Mouse (Mus musculus) brain, adult 2 months (tissue): Measurements from ENCODE around the gene Fgfr2.

Source experiments
- DNase-seq: peaks from one replicate; pipeline ENCODE4 v3.0.0; 2011; ENCODE audit warnings: low read depth, low spot score

The Fgfr2 gene

DNA sequence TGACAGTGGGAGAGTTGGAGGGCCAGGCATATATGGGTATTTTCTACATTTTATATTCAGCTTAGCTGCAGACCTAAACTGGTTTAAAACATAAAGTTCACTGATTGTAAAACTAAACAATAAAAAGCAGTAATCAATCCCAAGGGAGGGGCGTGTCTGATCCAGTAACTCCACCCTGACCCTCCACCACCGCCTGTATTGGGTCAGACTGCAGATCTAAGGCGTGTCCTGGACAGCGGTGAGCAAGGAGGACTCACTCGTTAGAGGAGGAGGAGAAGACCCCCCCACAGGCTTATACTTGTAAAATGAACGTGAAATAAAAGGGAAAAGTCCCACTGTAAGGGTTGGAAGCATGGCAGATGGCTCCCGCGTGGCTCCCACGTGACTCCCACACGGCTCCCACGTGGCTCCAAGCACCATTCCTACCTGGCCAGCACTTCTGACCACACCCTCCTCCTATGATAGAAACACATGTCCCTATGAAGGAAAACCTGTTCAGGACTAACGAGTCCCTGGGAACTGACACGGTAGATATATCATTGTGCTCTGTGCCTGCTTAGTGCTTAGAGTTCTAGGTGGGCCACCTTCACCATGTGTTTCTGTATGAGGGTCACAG is 2131.9 kb downstream of the Fgfr2 start:
- DNase-seq: no peak

DNA sequence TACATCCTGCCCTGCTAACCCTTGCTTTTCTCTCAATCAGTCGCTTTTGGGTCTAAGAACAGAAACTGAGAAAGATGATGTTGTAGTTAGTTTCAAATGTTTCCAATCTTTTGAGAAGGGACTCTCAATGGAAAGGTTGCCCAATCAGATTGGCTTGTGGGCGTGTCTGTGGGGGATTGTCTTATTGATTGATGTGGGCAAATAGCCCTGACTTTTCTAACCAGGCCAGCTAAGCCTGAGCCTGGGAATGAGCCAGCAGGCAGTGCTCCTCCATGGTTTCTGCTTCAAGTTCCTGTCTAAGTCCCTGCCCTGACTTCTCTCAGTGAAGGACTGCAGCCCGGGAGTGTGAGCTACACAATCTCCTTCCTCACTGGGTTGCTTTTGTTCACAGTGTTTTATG is 2133.8 kb downstream of the Fgfr2 start:
- DNase-seq: no peak

DNA sequence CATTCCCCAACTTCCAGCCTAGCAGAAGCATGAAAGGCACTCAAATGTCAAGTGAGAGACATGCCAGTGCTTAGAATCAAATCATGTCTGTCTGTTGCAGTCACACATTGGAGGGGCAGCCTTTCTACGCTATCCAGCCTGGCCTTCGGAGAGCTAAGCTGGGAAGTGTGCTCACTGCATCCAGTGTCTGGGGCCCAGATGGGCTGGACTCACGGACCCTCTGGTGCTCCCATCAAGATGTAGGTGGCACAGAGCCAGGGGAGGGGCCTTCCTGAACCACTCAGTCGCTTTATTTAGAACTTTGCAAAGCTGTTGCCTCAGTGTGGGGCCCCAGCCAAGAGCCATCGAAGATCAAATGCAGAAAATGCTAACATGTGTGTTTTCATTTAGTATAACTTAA is 2135.0 kb downstream of the Fgfr2 start:
- DNase-seq: no peak

DNA sequence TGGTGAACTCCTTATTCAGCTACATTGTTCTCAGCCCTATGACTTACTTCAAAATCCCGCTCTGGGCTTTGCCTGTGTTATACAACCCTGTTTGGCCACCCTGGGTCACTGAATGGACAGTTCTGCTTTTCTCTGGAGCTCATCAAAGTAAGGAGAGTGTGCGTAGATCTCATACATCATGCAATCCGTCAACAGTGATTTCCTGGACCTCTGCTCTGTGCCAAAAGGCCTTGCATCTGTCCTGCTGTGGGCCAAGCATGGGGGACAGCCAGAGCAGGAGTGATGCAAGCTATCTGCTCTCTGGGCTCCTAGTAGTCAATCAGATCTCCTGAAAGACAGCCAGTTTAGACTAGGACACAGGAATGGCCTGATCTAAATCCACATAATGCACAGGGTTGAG is 2137.4 kb downstream of the Fgfr2 start:
- DNase-seq: no peak

DNA sequence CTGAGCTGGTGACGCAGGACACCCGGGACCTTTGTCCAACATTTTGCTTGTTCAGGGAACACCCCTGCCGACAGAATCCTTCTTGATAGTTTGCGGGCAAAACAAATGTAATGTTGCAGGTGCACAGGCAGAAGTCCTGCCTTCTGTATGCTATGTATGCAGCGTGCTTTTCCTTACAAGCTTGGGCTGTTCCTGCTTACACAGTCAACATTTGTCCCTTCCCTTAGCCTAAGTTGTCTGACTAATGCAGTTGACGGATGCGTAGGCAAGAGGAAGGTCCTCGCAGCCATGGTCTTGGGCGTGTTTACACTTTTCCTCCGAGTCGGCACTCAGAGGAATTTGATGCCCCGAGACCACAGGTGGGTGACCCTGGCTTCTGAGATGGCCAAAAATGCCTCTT is 2138.0 kb downstream of the Fgfr2 start:
- no peak for DNase-seq

DNA sequence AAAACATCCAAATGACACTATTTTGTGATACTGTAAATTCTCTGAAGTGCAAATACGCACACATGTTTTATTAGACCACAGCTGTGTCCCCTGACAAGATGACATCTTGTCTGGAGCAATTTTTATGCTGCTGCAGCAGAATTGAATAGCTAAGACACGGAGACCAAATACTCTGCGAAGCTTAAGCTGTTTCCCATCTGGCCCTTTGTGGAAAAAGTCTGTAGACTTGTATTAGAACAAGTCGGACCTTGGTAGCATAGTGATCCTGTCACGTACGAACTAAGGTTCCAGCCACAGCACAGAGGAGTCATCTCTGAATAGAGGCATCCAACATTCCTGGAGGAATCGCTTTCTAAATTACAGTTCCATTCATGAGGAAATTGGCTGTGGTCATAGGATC is 2138.9 kb downstream of the Fgfr2 start:
- no peak for DNase-seq

DNA sequence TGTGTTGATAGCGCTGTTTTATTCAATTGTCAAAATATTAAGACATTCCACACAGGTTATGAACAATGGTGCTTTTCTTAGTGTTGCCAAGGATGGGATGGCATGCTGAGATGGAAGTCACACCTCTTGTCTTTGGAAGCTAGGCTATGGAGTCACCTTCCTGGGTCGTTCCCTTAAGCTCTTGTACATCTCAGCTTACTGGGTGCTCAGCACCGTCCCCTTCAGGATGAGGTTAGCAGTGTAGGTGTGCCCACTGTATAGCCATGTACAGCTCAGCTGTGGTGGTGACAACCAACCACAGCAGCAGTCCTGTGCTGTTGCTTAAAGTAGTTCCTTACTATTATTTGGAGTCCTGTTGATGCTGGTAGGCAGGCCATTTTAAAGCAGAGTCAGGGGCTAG is 2140.3 kb downstream of the Fgfr2 start:
- DNase-seq: peak; percentile 23

DNA sequence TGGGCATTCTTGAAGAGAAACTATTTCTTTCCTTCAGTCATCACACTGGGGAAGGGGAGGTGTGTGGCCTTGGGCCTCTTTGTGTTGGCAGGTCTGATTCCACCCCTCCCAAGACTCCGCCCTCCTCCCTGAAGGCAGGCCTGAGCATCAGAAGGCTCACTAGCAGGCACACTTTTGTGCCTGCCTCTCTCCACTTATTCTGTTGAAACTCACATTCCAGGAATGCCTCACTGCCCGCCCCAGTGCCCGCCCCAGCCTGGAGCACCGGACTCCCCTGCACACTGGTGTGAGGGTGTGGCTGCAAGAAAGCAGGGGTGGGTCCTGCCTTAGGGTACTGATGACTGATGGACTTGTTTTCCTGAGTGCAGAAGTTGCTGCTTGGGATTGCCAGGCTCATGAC is 2140.8 kb downstream of the Fgfr2 start:
- DNase-seq: no peak

DNA sequence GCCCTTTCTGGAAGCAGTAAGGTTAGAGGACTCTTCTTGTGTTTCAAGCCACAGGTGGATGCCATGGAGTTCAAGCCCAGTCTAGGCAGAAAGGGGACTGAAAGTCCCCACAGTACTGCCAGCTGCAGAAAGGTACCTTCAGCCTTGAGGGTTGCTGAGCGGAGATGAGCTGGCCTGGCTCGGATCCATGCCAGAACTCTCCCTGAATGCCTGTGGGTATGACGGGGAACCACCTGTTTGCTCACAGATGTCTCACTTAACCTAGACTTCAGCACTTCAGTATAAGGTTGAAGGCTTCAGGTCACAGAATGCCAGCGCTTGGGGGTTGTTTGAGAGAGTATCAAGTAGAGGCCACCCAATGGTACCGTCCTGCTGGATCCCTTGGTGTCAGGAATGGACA is 2143.0 kb downstream of the Fgfr2 start:
- DNase-seq: no peak

DNA sequence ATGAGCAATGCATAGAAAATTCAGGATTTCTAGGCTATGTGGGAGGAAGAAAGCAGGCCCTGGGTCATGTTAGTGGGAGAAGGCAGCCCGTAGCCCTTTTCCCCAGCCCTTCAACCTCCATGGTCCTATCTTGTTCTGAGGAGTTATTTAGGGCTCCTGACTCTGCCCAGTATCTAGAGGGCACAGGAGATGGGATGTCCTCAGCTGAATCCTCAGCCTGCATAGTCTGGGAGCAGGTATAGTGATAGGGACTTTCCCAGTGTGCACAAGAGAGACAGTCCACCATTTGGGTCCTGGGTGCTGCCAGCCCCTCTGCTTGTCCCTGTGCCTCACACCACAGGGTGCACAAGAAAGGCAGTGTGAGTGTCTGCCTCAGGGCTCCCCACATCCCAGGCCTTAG is 2144.6 kb downstream of the Fgfr2 start:
- no peak for DNase-seq

DNA sequence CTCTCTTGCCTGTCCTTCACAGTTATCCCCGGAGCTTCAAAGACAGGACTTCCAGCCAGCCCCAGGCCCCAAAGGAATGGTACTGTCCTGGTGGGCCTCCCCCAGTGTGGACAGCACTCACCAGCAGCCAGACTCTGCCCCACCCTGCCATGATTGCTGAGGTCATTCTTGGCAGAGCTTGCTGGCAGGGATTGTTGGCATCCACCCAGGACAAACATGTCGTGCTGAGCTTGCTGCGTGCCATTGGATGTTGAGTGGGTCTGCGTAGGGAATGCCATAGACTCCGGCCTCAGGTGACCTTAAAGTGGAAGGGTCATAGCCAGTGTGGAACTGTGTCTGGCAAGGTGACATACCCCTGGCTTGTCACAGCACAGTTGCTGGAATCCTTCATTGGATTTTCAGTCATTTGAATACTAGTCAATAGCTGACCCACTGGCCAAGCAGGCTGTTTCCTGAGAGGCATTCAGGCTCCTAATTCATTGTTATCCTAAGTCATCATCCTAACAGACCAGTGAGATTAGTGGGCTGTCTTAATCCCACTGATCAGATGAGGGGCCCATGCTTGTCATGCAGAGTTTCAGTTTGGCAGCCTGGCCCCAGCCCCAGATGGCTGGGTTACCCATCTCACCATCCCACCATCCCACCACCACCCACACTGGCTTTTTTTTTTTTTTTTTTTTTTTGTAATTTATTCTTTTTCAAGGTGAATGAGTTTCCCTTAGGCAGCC is 2145.2 kb downstream of the Fgfr2 start:
- DNase-seq: peak; percentile 88

DNA sequence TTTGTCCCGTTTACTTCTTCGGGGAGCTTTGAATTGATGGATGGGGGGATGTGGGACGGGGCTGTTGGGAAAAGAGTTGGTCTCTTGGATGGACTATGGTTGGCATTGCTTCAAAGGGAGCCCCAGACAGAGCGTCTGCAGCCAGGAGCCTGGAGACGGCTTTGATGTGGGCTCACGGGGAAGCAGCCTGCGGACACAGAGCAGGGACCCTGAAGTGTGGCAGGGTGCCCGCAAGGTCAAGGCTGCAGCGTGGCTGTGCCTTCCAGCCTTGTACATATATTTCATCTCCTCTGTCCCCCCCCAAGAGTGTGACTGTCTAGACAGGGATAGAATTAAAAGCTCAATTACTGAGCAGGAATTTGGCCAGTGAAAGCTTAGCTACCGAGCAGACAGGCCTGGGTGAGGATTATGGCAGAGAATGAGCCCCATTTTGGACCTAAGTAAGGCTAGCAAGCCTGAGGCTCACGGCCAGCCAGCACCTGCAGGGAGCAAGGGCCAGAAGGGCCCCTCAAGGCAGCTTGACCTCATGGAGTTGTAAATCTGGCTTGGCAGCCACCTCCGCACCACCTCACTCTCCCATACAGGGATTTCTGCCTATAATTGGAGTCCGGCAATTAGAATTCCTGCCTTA is 2146.7 kb downstream of the Fgfr2 start:
- peak; percentile 38 for DNase-seq

DNA sequence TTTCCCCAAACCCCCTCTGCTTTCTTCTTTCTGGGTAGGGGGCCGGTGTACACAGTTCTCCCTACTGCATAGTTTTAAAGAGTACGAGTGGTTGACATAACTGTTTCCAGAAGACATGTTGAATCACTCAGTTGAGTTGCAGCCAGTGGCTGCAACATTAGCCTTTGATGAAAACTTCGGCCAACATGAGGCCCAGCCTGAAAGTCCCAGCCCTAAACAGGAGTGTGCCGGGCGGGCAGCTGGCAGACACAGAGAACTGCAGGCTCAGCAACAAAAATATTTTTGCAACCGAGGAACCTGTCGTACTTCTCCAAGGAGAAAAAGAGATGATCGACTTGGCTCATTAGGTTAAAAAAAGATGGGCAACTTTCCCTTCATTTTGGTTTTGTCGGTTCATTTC is 2150.4 kb downstream of the Fgfr2 start:
- DNase-seq: no peak

DNA sequence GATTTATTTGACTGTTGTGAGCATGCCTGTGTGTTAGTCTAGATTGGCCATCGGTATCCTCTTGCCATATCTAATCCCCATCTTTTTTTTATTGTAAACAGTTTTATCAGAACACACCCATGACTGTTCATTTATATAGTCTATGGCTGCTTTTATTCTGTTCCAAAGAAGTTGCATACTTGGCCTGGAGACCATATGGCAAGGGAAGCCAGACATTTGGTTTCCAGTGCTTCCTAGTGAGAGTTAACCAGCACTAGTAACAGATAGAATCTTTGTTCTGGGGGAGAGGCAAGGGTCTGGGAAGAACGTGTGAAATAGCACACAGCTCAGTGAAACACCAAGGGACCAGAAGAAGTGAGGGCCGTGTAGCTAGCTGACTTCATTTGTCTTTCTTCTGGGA is 2153.6 kb downstream of the Fgfr2 start:
- DNase-seq: no peak

DNA sequence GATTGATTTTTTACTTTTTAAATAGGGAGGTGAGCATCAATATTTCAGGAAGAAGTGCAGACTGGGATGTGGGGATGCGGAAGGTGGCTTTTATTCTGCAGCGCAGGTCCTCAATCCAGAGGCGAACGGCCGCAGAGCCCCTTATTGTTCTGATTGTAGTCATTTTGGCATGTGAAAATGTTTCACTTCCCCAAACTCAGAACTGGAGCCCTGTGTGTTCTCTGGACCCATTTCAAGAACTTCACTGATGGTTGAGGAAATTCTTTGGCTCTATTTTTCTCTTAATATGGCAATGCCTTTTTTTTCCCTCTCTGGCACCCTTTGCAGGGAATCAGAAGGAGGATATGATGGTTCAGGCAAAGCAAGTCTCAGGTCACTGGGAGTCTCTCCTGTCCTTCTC is 2154.1 kb downstream of the Fgfr2 start:
- DNase-seq: peak; percentile 26

DNA sequence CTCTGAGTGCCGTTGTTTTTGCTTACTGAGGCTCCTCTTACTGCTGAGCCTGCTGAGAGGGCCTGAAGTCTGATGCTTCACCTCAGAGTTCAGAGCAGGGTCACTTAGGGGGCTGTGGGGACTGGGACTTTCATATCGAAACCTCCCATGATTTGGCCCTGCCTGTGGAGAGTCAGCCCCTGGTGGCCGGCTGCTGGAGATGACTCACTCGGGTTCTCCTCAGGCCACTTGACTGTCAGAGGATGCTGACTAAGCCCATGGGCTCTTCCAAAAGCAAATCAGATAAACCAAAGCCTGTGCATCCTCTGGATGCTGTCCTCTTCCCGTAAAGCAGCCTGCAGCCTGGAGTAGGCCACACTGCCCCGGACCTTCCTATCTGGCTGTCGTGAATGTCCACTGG is 2154.6 kb downstream of the Fgfr2 start:
- peak; percentile 64 for DNase-seq

DNA sequence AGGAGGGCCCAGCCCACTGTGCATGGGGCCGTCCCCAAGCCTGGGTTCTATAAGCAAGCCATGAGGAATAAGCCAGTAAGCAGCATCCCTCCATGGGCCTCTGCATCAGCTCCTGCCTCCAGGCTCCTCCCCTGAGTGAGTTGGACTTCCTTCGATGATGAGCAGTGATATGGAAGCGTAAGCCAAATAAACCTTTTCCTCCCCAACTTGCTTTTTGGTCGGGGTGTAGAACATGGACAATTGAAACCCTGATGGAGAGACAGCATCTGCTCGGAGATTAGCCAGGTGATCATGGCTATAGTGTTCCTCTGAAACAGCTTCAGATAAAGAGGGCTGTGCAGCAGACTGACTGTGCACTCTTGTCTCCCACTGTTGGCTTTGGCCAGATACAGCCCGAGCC is 2155.2 kb downstream of the Fgfr2 start:
- DNase-seq: no peak

DNA sequence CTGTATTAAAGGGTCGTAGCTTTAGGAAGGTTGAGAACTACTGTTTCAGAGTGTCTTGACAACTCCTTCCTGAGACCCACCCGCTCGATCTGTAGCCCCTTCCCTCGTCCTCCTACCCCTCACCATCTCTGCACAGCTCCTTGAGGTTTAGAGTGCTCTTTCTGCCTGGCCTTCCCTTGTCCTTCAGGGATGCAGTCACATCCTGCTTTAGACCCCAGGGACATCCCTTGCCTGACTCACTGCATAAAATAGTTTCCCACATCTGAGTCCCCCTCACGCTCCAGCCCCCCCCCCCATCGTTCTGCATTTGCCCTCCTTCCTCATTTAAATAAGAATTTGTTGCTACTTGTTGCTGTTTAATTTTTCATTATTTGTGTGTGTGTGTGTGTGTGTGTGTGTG is 2156.3 kb downstream of the Fgfr2 start:
- DNase-seq: no peak

DNA sequence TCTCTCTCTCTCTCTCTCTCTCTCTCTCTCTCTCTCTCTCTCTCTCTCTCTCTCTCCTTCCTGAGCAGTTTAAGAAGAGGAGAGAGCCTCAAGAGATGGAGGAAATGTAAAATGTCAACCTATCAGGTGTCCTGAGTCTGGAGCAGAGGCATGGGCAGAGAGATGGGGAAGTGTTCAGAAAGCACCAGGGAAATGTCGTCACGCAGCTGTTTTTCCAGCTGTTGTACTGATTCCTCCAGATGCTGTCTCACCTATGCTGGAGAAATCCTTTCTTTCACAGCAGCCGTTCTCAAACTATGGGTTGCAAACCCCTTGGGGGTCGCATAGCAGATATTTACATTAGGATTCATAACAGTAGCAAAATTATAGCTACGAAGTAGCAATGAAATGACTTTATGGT is 2156.7 kb downstream of the Fgfr2 start:
- no peak for DNase-seq

DNA sequence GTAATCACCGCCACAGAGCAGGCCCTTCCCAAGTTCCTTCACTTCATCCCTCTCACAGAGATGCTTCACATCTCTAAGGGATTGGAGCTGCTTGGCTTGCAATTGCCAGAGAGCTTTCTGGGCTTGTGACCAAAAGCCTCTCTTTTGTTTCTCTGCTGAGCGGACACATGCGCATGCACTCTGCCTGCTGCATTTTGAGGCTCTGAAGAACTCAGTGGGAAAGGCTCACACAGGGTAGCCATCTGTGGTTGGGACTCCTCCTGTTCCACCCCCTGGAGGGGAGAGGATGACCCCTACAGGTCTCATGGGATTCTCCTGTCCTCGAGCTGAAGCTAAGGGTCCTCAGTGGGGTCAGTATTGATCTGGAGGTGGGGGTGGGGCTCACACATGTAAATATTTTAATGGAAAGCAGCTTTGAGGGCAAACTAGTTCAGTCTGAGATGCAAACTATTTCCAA is 2157.2 kb downstream of the Fgfr2 start:
- DNase-seq: peak; percentile 91

DNA sequence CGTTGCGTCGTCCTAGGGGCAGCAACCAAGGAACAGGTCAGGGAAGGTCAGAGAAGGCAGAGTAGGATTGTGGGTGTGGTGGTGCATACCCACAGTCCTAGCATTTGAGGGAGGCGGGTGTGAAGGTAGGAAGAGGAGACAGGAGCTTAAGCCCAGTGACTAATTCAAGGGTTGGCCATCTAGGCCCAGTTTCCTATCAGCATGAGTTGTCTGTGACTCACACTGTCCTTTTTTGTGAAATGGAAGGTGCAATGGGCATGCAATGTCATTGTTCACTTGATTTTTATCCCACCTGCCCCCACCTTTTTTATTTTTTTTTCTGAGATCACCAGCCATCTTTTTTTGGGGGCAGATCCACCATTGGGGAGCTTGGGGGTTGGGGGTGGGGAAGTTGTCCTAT is 2157.8 kb downstream of the Fgfr2 start:
- DNase-seq: peak; percentile 59

DNA sequence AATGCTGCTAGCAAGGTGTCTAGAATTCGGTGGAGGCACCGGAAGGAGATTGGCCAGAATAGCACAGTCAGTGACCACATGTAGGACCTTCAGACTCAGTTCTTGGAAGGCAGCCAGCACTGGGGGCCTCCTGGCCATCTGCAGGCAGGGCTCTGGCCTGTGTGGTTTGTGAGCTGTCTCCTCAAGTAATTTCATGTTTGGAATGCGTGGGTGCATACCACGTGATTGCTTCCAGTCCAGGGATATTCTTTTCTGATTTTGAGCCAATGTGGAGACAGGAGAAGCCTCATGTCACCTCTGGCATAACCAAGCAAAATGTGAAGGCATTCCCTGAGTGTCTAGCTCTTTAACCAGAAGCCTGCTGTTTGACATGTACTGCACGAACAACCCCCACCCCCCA is 2158.5 kb downstream of the Fgfr2 start:
- peak; percentile 76 for DNase-seq

DNA sequence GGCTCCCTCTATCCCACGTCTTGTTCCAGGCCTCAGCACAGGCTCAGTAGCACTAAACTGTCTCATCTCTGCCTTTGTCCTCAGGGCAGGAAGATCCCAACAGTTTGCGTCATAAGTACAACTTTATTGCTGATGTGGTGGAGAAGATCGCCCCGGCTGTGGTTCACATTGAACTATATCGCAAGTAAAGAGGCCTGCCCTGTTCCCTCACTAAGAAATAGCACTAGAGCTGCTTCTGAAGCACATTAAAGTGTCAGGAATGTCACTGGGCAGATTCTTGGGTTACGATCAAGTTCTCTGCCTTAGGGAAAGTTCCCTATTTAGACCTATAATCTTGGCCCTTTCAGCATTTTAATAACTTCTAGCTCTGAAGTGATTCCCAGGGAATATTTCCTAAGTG is 2161.7 kb downstream of the Fgfr2 start:
- no peak for DNase-seq
